Mouse (Mus musculus) MEL (cell line): ENCODE measurements around the gene Tchhl1. TPM values are rescaled to one million over a fixed set of nuclear protein-coding genes. Genes with fewer than 3 reads are reported as not detected.
"Not testable (repeated sequence)": the region's sequence is repeated elsewhere in the genome, so short reads cannot be mapped to it uniquely, and the experiment has no call there.

ENCODE experiments used
- DNase-seq: peaks from one replicate; pipeline ENCODE4 v3.0.0; 2011; ENCODE audit warnings: low read depth, low spot score
- H3K27ac ChIP-seq: 2 replicates; pipeline ENCODE4 v1.5.1; 2012; ENCODE audit warnings: low read depth, mild to moderate bottlenecking, control low read depth, low read length, moderate library complexity; ENCODE audit not compliant: control insufficient read depth
- H3K27me3 ChIP-seq, 2 experiments: fragments of 150-350 bp in 1 of 2; sonication (generic) in 1 of 2; 2 replicates each; pipeline ENCODE4 v1.6.1; 2012; ENCODE audit warnings: low read length in 2 of 2, mild to moderate bottlenecking in 2 of 2, improper control_type of control experiment in 1 of 2, moderate library complexity in 1 of 2; ENCODE audit not compliant: insufficient read depth in 2 of 2, control insufficient read depth in 1 of 2
- H3K36me3 ChIP-seq, 2 experiments: 2 replicates each; pipeline ENCODE4 v1.6.1; 2012 to 2014; ENCODE audit warnings: low read length in 2 of 2, improper control_type of control experiment in 1 of 2, inconsistent platforms in 1 of 2, mild to moderate bottlenecking in 1 of 2; ENCODE audit not compliant: insufficient read depth in 2 of 2, control insufficient read depth in 1 of 2
- H3K4me1 ChIP-seq, 2 experiments: fragments of 150-350 bp in 1 of 2; sonication (generic) in 1 of 2; 2 replicates each; pipeline ENCODE4 v1.6.1; 2012; ENCODE audit warnings: low read length in 2 of 2, improper control_type of control experiment in 1 of 2, mild to moderate bottlenecking in 1 of 2; ENCODE audit not compliant: insufficient read depth in 2 of 2, control insufficient read depth in 1 of 2
- H3K4me3 ChIP-seq, 2 experiments: fragments of 150-350 bp in 1 of 2; sonication (generic) in 1 of 2; 2 replicates each; pipeline ENCODE4 v1.5.1; 2012; ENCODE audit warnings: low read depth in 2 of 2, low read length in 2 of 2, mild to moderate bottlenecking in 2 of 2, moderate library complexity in 2 of 2, control low read depth in 1 of 2, improper control_type of control experiment in 1 of 2; ENCODE audit not compliant: control insufficient read depth in 1 of 2, insufficient read depth in 1 of 2
- H3K79me2 ChIP-seq: 2 replicates; pipeline ENCODE4 v1.6.1; 2012; ENCODE audit warnings: mild to moderate bottlenecking, low read length, moderate library complexity; ENCODE audit not compliant: control insufficient read depth, poor library complexity, insufficient read depth
- H3K9ac ChIP-seq: 2 replicates; pipeline ENCODE4 v1.6.1; 2012; ENCODE audit warnings: low read depth, mild to moderate bottlenecking, control low read depth, low read length, moderate library complexity; ENCODE audit not compliant: control insufficient read depth, poor library complexity, severe bottlenecking
- H3K9me3 ChIP-seq: fragments of 150-350 bp; sonication (generic); replicated peaks from 2 replicates; pipeline ENCODE4 v1.6.1; 2012; ENCODE audit warnings: mild to moderate bottlenecking, low read length, improper control_type of control experiment, moderate library complexity; ENCODE audit not compliant: insufficient read depth
- CHD1 ChIP-seq: IDR thresholded peaks from 2 replicates; pipeline ENCODE4 v1.6.1; 2012; ENCODE audit warnings: low read depth, mild to moderate bottlenecking, inconsistent platforms, low read length, improper control_type of control experiment
- ELF1 ChIP-seq: IDR thresholded peaks from 2 replicates; pipeline ENCODE4 v1.6.1; 2014; ENCODE audit warnings: low read depth, mild to moderate bottlenecking, inconsistent platforms, low read length, improper control_type of control experiment, moderate library complexity
- GABPA ChIP-seq: IDR thresholded peaks from 2 replicates; pipeline ENCODE4 v1.6.1; 2012; ENCODE audit warnings: low read depth, mild to moderate bottlenecking, inconsistent platforms, low read length, improper control_type of control experiment, moderate library complexity
- GATA1 ChIP-seq: IDR thresholded peaks from 2 replicates; pipeline ENCODE4 v1.6.1; 2011; ENCODE audit warnings: low read depth, low read length, improper control_type of control experiment
- JUND ChIP-seq: IDR thresholded peaks from 2 replicates; pipeline ENCODE4 v1.6.1; 2011; ENCODE audit warnings: low read depth, mild to moderate bottlenecking, improper control_type of control experiment, low read length
- MAFK ChIP-seq: IDR thresholded peaks from 2 replicates; pipeline ENCODE4 v1.6.1; 2011; ENCODE audit warnings: low read depth, mild to moderate bottlenecking, low read length, improper control_type of control experiment, borderline replicate concordance
- MEF2A ChIP-seq: IDR thresholded peaks from 2 replicates; pipeline ENCODE4 v1.6.1; 2014; ENCODE audit warnings: low read depth, mild to moderate bottlenecking, inconsistent platforms, low read length, improper control_type of control experiment; ENCODE audit not compliant: poor library complexity, insufficient replicate concordance, severe bottlenecking; ENCODE audit errors: extremely low read depth
- MXI1 ChIP-seq: IDR thresholded peaks from 2 replicates; pipeline ENCODE4 v1.6.1; 2011; ENCODE audit warnings: mild to moderate bottlenecking, low read depth, low read length, improper control_type of control experiment
- MYB ChIP-seq: IDR thresholded peaks from 2 replicates; pipeline ENCODE4 v1.6.1; 2011; ENCODE audit warnings: mild to moderate bottlenecking, low read depth, low read length, improper control_type of control experiment
- MYC ChIP-seq: IDR thresholded peaks from 2 replicates; pipeline ENCODE4 v1.6.1; 2011; ENCODE audit warnings: low read depth, mild to moderate bottlenecking, low read length, improper control_type of control experiment, moderate library complexity
- NELFE ChIP-seq: IDR thresholded peaks from 2 replicates; pipeline ENCODE4 v1.6.1; 2011; ENCODE audit warnings: low read depth, low read length, improper control_type of control experiment
- POLR2A ChIP-seq, 2 experiments: IDR thresholded peaks; 2 replicates each; pipeline ENCODE4 v1.6.1; 2011 to 2012; ENCODE audit warnings: low read length in 2 of 2, mild to moderate bottlenecking in 2 of 2, control low read depth in 1 of 2, improper control_type of control experiment in 1 of 2, low read depth in 1 of 2, moderate library complexity in 1 of 2; ENCODE audit not compliant: control insufficient read depth in 1 of 2, insufficient read depth in 1 of 2, poor library complexity in 1 of 2
- POLR2AphosphoS2 ChIP-seq: IDR thresholded peaks from 2 replicates; pipeline ENCODE4 v1.6.1; 2011; ENCODE audit warnings: low read length, improper control_type of control experiment
- RAD21 ChIP-seq: IDR thresholded peaks from 2 replicates; pipeline ENCODE4 v1.6.1; 2011; ENCODE audit warnings: mild to moderate bottlenecking, low read depth, low read length, improper control_type of control experiment
- SIN3A ChIP-seq: IDR thresholded peaks from 2 replicates; pipeline ENCODE4 v1.6.1; 2012; ENCODE audit warnings: low read length, improper control_type of control experiment, inconsistent platforms
- TAL1 ChIP-seq: IDR thresholded peaks from 2 replicates; pipeline ENCODE4 v1.6.1; 2012; ENCODE audit warnings: mild to moderate bottlenecking, inconsistent platforms, low read length, moderate library complexity, mixed read lengths
- TCF12 ChIP-seq: IDR thresholded peaks from 2 replicates; pipeline ENCODE4 v1.6.1; 2014; ENCODE audit warnings: low read depth, mild to moderate bottlenecking, inconsistent platforms, low read length, improper control_type of control experiment, moderate library complexity
- UBTF ChIP-seq: IDR thresholded peaks from 2 replicates; pipeline ENCODE4 v1.6.1; 2012; ENCODE audit warnings: low read depth, mild to moderate bottlenecking, inconsistent platforms, low read length, improper control_type of control experiment, moderate library complexity, borderline replicate concordance; ENCODE audit not compliant: insufficient read depth
- ZKSCAN1 ChIP-seq: IDR thresholded peaks from 2 replicates; pipeline ENCODE4 v1.6.1; 2012; ENCODE audit warnings: low read depth, mild to moderate bottlenecking, inconsistent platforms, low read length, improper control_type of control experiment, moderate library complexity
- ZNF384 ChIP-seq: IDR thresholded peaks from 2 replicates; pipeline ENCODE4 v1.6.1; 2012; ENCODE audit warnings: low read depth, mild to moderate bottlenecking, inconsistent platforms, low read length, improper control_type of control experiment
- polyA plus RNA-seq, 2 experiments: library from polyadenylated mRNA; stranded (reverse) in 1 of 2; unstranded in 1 of 2; fragments of >175 nt in 1 of 2; fragments of >200 nt in 1 of 2; gene quantifications; 2 replicates each; pipeline versions ENCODE4 v1.2.1 to v1.2.4; 2012; ENCODE audit warnings: low replicate concordance in 2 of 2, low read depth in 1 of 2; ENCODE audit not compliant: insufficient read length in 2 of 2, insufficient read depth in 1 of 2, missing spikeins in 1 of 2
- total RNA-seq: library from RNA; depleted of rRNA; stranded (reverse); fragments of 300-350 nt; gene quantifications from 2 replicates; pipeline ENCODE4 v1.2.3, GENCODE M21; 2012

Tchhl1 gene
- total and polyA plus RNA-seq, 3 experiments = not detected

DNA sequence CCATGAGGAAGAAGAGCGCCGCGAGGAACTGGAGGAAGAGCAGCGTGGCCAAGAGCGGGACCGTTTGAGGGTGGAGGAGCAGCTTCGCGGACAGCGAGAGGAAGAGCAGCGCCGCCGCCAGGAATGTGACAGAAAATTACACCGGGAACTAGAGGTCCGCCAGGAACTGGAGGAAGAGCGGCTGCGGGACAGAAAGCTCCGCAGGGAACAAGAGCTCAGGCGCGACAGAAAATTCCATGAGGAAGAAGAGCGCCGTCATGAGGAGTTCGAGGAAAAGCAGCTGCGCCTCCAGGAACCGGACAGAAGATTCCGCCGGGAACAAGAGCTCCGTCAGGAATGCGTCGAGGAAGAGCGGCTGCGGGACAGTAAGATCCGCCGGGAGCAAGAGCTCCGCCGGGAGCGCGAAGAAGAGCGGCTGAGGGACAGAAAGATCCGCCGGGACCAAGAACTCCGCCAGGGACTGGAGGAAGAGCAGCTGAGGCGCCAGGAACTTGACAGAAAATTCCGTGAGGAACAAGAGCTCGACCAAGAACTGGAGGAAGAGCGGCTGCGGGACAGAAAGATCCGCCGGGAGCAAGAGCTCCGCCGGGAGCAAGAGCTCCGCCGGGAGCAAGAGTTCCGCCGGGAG lies 22.3 kb upstream of the Tchhl1 start:
- Histone ChIP-seq H3K27me3 (no peaks in the 10 kb centered on the region), H3K9ac (no peak overlapping the region), H3K27ac (no peak overlapping the region), H3K79me2 (no peaks in the 10 kb centered on the region), H3K9me3 (no peaks in the 10 kb centered on the region), H3K4me3 (no peak overlapping the region), H3K36me3 (no peaks in the 10 kb centered on the region), H3K4me1 (no peaks in the 10 kb centered on the region)
- DNase-seq = no peak
- TF ChIP-seq TAL1 (no peak), MXI1 (no peak), NELFE (no peak), MYB (no peak), UBTF (no peak), POLR2AphosphoS2 (no peak), ELF1 (no peak), ZNF384 (no peak), RAD21 (no peak), POLR2A (IDR thresholded peaks at IDR 0.05; ENCODE audit: control insufficient read depth in 1 of 2, insufficient read depth in 1 of 2, low read depth in 1 of 2, low read length in 2 of 2, poor library complexity in 1 of 2) (no peak), MYC (no peak), MAFK (no peak), JUND (no peak), SIN3A (no peak), TCF12 (no peak), MEF2A (no peak), ZKSCAN1 (no peak), GABPA (no peak), GATA1 (no peak), CHD1 (no peak)

DNA sequence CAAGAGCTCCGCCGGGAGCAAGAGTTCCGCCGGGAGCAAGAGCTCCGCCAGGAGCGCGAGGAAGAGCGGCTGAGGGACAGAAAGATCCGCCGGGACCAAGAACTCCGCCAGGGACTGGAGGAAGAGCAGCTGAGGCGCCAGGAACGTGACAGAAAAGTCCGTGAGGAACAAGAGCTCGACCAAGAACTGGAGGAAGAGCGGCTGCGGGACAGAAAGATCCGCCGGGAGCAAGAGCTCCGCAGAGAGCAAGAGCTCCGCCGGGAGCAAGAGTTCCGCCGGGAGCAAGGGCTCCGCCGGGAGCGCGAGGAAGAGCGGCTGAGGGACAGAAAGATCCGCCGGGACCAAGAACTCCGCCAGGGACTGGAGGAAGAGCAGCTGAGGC lies 21.8 kb upstream of the Tchhl1 start:
- H3K9ac ChIP-seq, H3K27me3 ChIP-seq, H3K27ac ChIP-seq, H3K79me2 ChIP-seq, DNase-seq, H3K9me3 ChIP-seq, H3K4me3 ChIP-seq, H3K4me1 ChIP-seq, H3K36me3 ChIP-seq: not testable (repeated sequence)
